Mouse (Mus musculus) intestine, postnatal 0 days (tissue): Measurements from ENCODE around the gene Tm9sf3. TPM values are rescaled to one million over a fixed set of nuclear protein-coding genes. Genes with fewer than 3 reads are reported as not detected.

Source experiments
- ATAC-seq: fragments of 200-750 bp; cut with Nextera tagmentation; 2 replicates; pipeline ENCODE4 v1.8.0; 2017; ENCODE audit warnings: mild to moderate bottlenecking, moderate TSS enrichment, moderate library complexity
- H3K27ac ChIP-seq: fragments of 300-500 bp; sonication (generic); 2 replicates; pipeline ENCODE4 v1.5.1; 2014; ENCODE audit warnings: mild to moderate bottlenecking, low read depth, low read length, moderate library complexity
- H3K27me3 ChIP-seq: fragments of 300-500 bp; sonication (generic); replicated peaks from 2 replicates; pipeline ENCODE4 v1.6.1; 2014; ENCODE audit warnings: low read length, mixed read lengths; ENCODE audit not compliant: control insufficient read depth, insufficient read depth
- H3K36me3 ChIP-seq: fragments of 300-500 bp; sonication (generic); 2 replicates; pipeline ENCODE4 v1.6.1; 2014; ENCODE audit warnings: mild to moderate bottlenecking, moderate library complexity; ENCODE audit not compliant: control insufficient read depth, insufficient read depth
- H3K4me1 ChIP-seq: fragments of 300-500 bp; sonication (generic); replicated peaks from 2 replicates; pipeline ENCODE4 v1.6.1; 2014; ENCODE audit warnings: antibody characterized with exemption, low read length, mixed read lengths; ENCODE audit not compliant: control insufficient read depth, insufficient read depth
- H3K4me2 ChIP-seq: fragments of 300-500 bp; sonication (generic); replicated peaks from 2 replicates; pipeline ENCODE4 v1.6.1; 2014; ENCODE audit warnings: low read depth, mild to moderate bottlenecking, moderate library complexity
- H3K4me3 ChIP-seq: fragments of 300-500 bp; sonication (generic); 2 replicates; pipeline ENCODE4 v1.5.1; 2014; ENCODE audit warnings: low read depth, low read length
- H3K9ac ChIP-seq: fragments of 300-500 bp; sonication (generic); 2 replicates; pipeline ENCODE4 v1.6.1; 2014; ENCODE audit warnings: mild to moderate bottlenecking, low read depth, low read length
- H3K9me3 ChIP-seq: fragments of 300-500 bp; sonication (generic); 2 replicates; pipeline ENCODE4 v1.6.1; 2016; ENCODE audit warnings: mixed run types; ENCODE audit not compliant: control insufficient read depth
- CTCF ChIP-seq: sonication (generic); IDR thresholded peaks from 2 replicates; pipeline ENCODE4 v1.5.1; 2016; ENCODE audit warnings: low read depth, mild to moderate bottlenecking, control low read depth, antibody characterized with exemption, moderate library complexity
- WGBS: fragments of 180-500 bp; shearing (Covaris S2); extraction: QIAGEN DNeasy Blood & Tissue Kit; methylation state at CpG from one replicate; pipeline ENCODE4 v1.1.7; 2014; 5-methylcytosine and 5-hydroxymethylcytosine counted together
- polyA plus RNA-seq: library from polyadenylated mRNA; unstranded; fragments of >200 nt; fragmentation: Nextera tagmentation; extraction: Ambion mirVana; gene quantifications from 2 replicates; pipeline ENCODE4 v1.2.1, GENCODE M21; 2015

The Tm9sf3 gene
- polyA plus RNA-seq, 1 experiment from 2014 or later = 105 TPM

DNA sequence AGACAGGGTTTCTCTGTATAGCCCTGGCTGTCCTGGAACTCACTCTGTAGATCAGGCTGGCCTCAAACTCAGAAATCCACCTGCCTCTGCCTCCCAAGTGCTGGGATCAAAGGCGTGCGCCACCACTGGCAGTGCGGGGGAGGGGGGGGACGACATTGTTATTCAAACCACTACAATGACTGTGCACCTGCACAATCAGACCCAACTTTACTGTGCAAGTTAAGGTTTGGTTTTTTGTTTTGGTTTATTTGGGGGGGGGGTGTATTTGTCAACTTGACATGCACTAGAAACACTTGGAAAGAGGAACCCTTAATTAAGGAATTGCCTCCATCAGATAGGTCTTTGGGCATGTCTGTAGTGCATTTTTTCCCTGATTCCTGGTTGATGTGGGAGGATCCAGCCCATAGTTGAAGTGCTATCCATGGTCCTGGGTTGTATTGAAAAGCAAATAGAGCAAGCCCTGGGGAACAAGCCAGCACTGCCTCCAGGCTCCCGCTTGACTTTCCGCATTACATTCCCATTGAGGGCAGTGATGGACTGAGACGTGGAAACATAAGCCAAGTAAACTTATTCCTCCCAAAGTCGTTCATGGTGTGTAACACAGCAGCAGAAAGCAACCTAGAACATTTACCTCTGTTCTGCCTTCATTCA is 2.6 kb upstream of the Tm9sf3 start:
- no peak for ATAC-seq
- Histone ChIP-seq H3K9ac (no peak overlapping the region), H3K36me3 (no peaks in the 10 kb centered on the region), H3K27ac (no peak overlapping the region), H3K27me3 (no peaks in the 10 kb centered on the region), H3K4me2 (no peak overlapping the region), H3K4me1 (peaks cover 5% of the 10 kb centered on the region; the same call in 1 of the 2 replicates), H3K9me3 (no peaks in the 10 kb centered on the region), H3K4me3 (no peak overlapping the region)
- WGBS = 62% methylated on average over 8 of the region's 8 CpGs
- no peak for TF ChIP-seq CTCF

DNA sequence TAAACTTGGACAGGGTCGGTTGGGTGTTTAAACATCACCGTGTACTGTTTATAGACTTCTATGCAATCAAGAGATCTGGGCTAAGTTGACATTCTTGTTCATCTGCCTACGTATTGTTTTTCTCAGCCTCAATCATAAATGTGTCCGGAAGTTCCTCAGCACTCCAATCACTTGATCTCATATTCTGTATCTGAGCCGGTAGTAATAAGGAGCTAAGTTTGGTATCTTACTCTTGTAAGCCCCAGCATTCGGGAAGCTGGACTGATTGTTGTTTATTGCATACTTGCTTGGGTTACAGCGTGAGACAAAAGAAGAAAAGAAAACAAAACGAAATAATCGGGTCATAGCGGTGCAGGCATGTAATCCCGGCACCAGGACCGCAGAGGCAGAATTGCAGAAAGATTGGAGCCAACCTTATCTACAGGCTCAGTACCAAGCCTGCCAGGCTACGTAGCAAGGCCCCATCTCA is 568 bp upstream of the Tm9sf3 start:
- H3K4me2 ChIP-seq = peak overlapping the region; percentile 83
- H3K27me3 ChIP-seq = no peaks in the 10 kb centered on the region
- 13% methylated on average over 13 of the region's 13 CpGs for WGBS
- peaks cover 15% of the 10 kb centered on the region; the same call in 1 of the 2 replicates for H3K4me1 ChIP-seq
- H3K36me3 ChIP-seq = no peaks in the 10 kb centered on the region
- H3K9me3 ChIP-seq = no peaks in the 10 kb centered on the region
- no peak for TF ChIP-seq CTCF
- H3K4me3 ChIP-seq = peak overlapping the region; percentile 98
- ATAC-seq = no peak
- H3K9ac ChIP-seq = peak overlapping the region; percentile 98
- peak overlapping the region; percentile 100 for H3K27ac ChIP-seq

DNA sequence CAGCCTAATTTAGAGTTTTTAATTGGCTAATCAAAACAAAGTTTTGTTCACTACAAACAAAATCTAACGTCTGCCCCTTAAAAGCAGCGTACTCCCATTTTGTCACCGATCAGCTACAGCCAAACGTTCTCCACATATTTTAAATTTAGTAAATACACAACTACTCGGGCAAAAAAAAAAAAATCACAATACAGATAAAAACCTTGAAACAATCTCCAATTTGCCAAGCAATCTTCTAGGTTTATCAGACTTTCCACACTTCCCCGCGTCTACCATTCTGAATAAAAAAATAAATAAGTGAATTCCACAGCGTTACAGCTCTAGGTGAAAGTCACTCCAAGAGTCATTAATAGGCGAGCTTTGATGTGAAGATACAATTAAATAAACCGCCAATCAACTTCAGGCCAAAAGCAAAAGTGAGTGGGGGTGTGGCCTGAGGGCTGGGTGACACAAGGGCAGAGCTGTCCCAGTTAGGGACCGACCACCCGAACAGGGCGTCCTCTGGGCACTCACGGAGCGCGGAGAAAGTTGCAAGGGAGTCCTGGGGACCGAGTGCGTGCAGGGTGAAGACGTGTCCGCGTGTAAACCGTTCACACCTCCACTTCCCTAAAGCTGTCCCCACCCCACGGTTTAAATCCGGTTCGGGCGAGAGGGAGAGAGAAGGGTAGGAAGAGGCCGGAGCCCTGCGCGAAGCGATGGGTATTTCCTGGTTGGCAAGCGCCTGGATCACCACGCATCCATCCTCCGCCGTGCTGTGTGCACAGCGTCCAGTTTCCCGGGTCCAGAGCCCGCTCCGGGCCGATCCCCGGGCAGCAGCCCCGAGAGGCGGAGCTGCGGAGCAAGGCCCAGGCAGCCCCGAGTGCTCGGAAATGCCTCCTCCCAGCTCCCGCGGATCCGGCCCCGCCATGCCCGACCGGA is 826 bp downstream of the Tm9sf3 start:
- Histone ChIP-seq H3K4me3 (peak overlapping the region; percentile 98), H3K27me3 (no peaks in the 10 kb centered on the region), H3K36me3 (no peaks in the 10 kb centered on the region), H3K9ac (peak overlapping the region; percentile 98), H3K27ac (peak overlapping the region; percentile 100), H3K9me3 (no peaks in the 10 kb centered on the region), H3K4me2 (peak overlapping the region; percentile 83), H3K4me1 (peaks cover 15% of the 10 kb centered on the region; the same call in 1 of the 2 replicates)
- WGBS = 3% methylated on average over 51 of the region's 51 CpGs
- TF ChIP-seq CTCF = peak; percentile 42
- peak; percentile 78 for ATAC-seq

- no peak overlapping the region for H3K27ac ChIP-seq
- ATAC-seq = peak; percentile 37
Measured at GRCm38 (mm10) chr19:41260736-41261135, 3.1 kb downstream of the Tm9sf3 start.

GRCm38 (mm10) chr19:41259256-41259655 is 4.5 kb downstream of the Tm9sf3 start:
- TF ChIP-seq CTCF = no peak
- Histone ChIP-seq H3K4me2 (no peak overlapping the region), H3K4me3 (no peak overlapping the region), H3K27ac (no peak overlapping the region), H3K4me1 (peaks cover 10% of the 10 kb centered on the region; the same call in 1 of the 2 replicates), H3K9me3 (no peaks in the 10 kb centered on the region), H3K9ac (no peak overlapping the region), H3K27me3 (no peaks in the 10 kb centered on the region), H3K36me3 (no peaks in the 10 kb centered on the region)
- ATAC-seq = no peak
- WGBS = 72% methylated on average over 6 of the region's 6 CpGs

More at GRCm38 (mm10) chr19:41260736-41261135, 3.1 kb downstream of the Tm9sf3 start:
- no peak overlapping the region for H3K4me3 ChIP-seq
- WGBS = 37% methylated on average over 3 of the region's 3 CpGs
- H3K4me1 ChIP-seq = peaks cover 15% of the 10 kb centered on the region; the same call in 1 of the 2 replicates
- no peaks in the 10 kb centered on the region for H3K36me3 ChIP-seq
- peak overlapping the region; percentile 42 for H3K4me2 ChIP-seq
- TF ChIP-seq CTCF = no peak
- H3K27me3 ChIP-seq = no peaks in the 10 kb centered on the region
- H3K9me3 ChIP-seq = no peaks in the 10 kb centered on the region
- H3K9ac ChIP-seq = no peak overlapping the region

GRCm38 (mm10) chr19:41258707-41259106 is 5.1 kb downstream of the Tm9sf3 start:
- no peak for ATAC-seq
- WGBS = 39% methylated on average over 2 of the region's 2 CpGs
- H3K9me3 ChIP-seq = no peaks in the 10 kb centered on the region
- H3K27me3 ChIP-seq = no peaks in the 10 kb centered on the region
- no peak overlapping the region for H3K4me3 ChIP-seq
- no peaks in the 10 kb centered on the region for H3K36me3 ChIP-seq
- H3K4me2 ChIP-seq = no peak overlapping the region
- H3K27ac ChIP-seq = no peak overlapping the region
- peak; percentile 61 for TF ChIP-seq CTCF
- H3K4me1 ChIP-seq = peaks cover 10% of the 10 kb centered on the region; the same call in 1 of the 2 replicates
- no peak overlapping the region for H3K9ac ChIP-seq
